In the genomic region with DNA sequence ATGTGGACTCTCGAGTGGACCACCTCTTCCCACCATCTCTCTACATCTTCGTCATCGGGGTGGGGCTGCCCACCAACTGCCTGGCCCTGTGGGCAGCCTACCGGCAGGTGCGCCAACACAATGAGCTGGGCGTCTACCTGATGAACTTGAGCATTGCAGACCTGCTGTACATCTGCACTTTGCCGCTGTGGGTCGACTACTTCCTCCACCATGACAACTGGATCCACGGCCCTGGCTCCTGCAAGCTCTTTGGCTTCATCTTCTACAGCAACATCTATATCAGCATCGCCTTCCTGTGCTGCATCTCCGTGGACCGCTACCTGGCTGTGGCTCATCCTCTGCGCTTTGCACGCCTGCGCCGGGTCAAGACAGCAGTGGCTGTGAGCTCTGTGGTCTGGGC, we compare ENCODE assay signal across 20 mouse cellular contexts. TPM values are rescaled to one million over a fixed set of nuclear protein-coding genes. Genes with fewer than 3 reads are reported as not detected.
"Had no signal": no experiment of that assay in that cellular context is flagged by ENCODE, and none has a peak within 500 bp of the region (broad histone marks: within the 10 kb centered on the region; RNA-seq: fewer than 3 reads in every experiment).

No protein-coding gene starts in this region.

- H3K9me3 ChIP-seq: megakaryocyte, embryonic 14.5 days; midbrain, embryonic 12.5 days; neural tube, embryonic 12.5 days had no signal

- H3K27ac ChIP-seq: liver, embryonic 14.5 days; macrophage; midbrain, embryonic 12.5 days; neural tube, embryonic 12.5 days had no signal

- H3K4me3 ChIP-seq: megakaryocyte, embryonic 14.5 days; midbrain, embryonic 12.5 days; neural tube, embryonic 12.5 days had no signal

- H3K27me3 ChIP-seq: megakaryocyte, embryonic 14.5 days; midbrain, embryonic 12.5 days; neural tube, embryonic 12.5 days had no signal

- H3K9ac ChIP-seq: liver, embryonic 14.5 days; lung, embryonic 14.5 days; midbrain, embryonic 12.5 days; neural tube, embryonic 12.5 days had no signal

- DNase-seq: lung, adult 18-20 months; lung, embryonic 14.5 days; lung, postnatal 10 days; lung, postnatal 36 days; midbrain, embryonic 14.5 days; retina, postnatal 1 day; right cerebral cortex, adult 18-20 months; right cerebral cortex, postnatal 25 days; right cerebral cortex, postnatal 4 days; spleen, adult 18-20 months; thymus, adult 18-20 months; thymus, postnatal 14 days; thymus, postnatal 36 days had no signal

- ATAC-seq: midbrain, embryonic 16.5 days had no signal

- H3K4me2 ChIP-seq: lung, embryonic 14.5 days; midbrain, embryonic 12.5 days; neural tube, embryonic 12.5 days had no signal

RNA-seq across cellular contexts. Expression of gene Gipr, which starts 56.3 kb away (rescaled TPM):
- total RNA-seq: megakaryocyte progenitor cell, adult 5-6 weeks had no signal
- polyA plus RNA-seq: macrophage had no signal
